Mouse (Mus musculus) heart, embryonic 16.5 days (tissue): ENCODE measurements at regions not wholly inside any gene's neighbourhood (a gene's known extent, or its start where the extent isn't known, plus 50 kb on each side); places are given as distances from the start of the nearest gene placed in this dataset.
"Not testable (repeated sequence)": the region's sequence is repeated elsewhere in the genome, so short reads cannot be mapped to it uniquely, and the experiment has no call there.

ENCODE experiments used
- ATAC-seq: fragments of 200-750 bp; cut with Nextera tagmentation; replicated peaks from 2 replicates; pipeline ENCODE4 v1.8.0; 2017; ENCODE audit warnings: moderate number of reproducible peaks; ENCODE audit not compliant: insufficient read depth, low FRiP score; ENCODE audit errors: extremely low read depth
- H3K27ac ChIP-seq: fragments of 300-500 bp; sonication (generic); 2 replicates; pipeline ENCODE4 v1.5.1; 2014; ENCODE audit warnings: mild to moderate bottlenecking, low read length, control low read depth, moderate library complexity
- H3K27me3 ChIP-seq: fragments of 300-500 bp; sonication (generic); 2 replicates; pipeline ENCODE4 v1.6.1; 2014; ENCODE audit warnings: low read length, mixed read lengths; ENCODE audit not compliant: control insufficient read depth, insufficient read depth
- H3K36me3 ChIP-seq: fragments of 300-500 bp; sonication (generic); 2 replicates; pipeline ENCODE4 v1.6.1; 2014; ENCODE audit not compliant: control insufficient read depth, insufficient read depth
- H3K4me1 ChIP-seq: fragments of 300-500 bp; sonication (generic); 2 replicates; pipeline ENCODE4 v1.6.1; 2014; ENCODE audit warnings: low read length, mixed read lengths; ENCODE audit not compliant: control insufficient read depth, insufficient read depth
- H3K4me2 ChIP-seq: fragments of 300-500 bp; sonication (generic); 2 replicates; pipeline ENCODE4 v1.6.1; 2014; ENCODE audit warnings: low read depth, mild to moderate bottlenecking, control low read depth, low read length
- H3K4me3 ChIP-seq: fragments of 300-500 bp; sonication (generic); 2 replicates; pipeline ENCODE4 v1.5.1; 2014; ENCODE audit warnings: mild to moderate bottlenecking, control low read depth, low read length
- H3K9ac ChIP-seq: fragments of 300-500 bp; sonication (generic); 2 replicates; pipeline ENCODE4 v1.6.1; 2014; ENCODE audit warnings: low read length, control low read depth
- H3K9me3 ChIP-seq: fragments of 300-500 bp; sonication (generic); replicated peaks from 2 replicates; pipeline ENCODE4 v1.6.1; 2016; ENCODE audit warnings: low read length; ENCODE audit not compliant: control insufficient read depth
- WGBS: fragments of 180-500 bp; shearing (Covaris S2); extraction: QIAGEN DNeasy Blood & Tissue Kit; methylation state at CpG from one replicate; pipeline ENCODE4 v1.1.7; 2014; 5-methylcytosine and 5-hydroxymethylcytosine counted together

DNA sequence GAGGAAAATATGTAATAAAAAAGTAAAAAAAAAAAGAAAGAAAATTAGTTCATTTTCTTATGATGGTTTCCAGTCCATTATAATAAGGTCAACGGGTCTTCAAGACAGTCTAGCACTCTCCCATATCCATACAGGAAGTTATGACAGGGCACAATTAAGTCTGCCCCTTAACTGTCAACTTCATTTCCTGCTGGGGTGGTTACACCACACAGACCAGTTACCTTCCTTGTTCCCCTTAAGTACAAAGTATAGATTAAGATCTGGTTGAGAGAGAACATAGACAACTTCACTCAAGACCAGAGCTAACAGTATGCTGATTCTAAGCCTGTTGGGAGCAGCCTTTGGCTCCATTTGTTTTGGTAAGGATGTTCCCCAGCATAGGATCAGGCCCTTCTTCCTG is 855.2 kb upstream of the Olfr1507 start:
- not testable (repeated sequence) for H3K36me3 ChIP-seq, ATAC-seq, H3K9me3 ChIP-seq, H3K9ac ChIP-seq, H3K27me3 ChIP-seq, H3K4me3 ChIP-seq, H3K4me1 ChIP-seq, H3K27ac ChIP-seq, H3K4me2 ChIP-seq
- 46% methylated on average over 1 of the region's 1 CpGs for WGBS

DNA sequence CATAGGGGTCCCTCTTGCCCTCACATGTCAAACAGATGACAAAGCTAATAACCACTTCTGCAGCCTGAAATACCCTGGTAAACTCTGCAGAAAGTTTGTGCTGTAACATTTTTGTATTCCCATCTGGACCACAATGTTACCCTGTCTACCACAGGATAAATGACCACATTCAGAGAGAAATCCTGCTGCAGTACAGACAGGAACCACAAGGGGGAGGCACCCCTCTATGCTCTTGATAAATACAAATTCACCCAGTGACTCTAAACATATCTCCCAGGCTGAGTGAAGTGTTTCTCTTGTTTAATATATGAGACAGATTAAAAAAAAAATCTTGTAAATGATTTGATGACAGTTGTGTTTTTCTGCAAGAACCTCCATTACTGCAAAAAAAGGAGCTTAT is 853.6 kb upstream of the Olfr1507 start:
- H3K4me3 ChIP-seq, H3K9ac ChIP-seq, H3K4me2 ChIP-seq, ATAC-seq, H3K9me3 ChIP-seq, H3K36me3 ChIP-seq, H3K27ac ChIP-seq, H3K4me1 ChIP-seq, H3K27me3 ChIP-seq: not testable (repeated sequence)

- H3K9ac ChIP-seq, H3K27ac ChIP-seq, H3K27me3 ChIP-seq, H3K36me3 ChIP-seq, H3K4me3 ChIP-seq, H3K4me2 ChIP-seq, H3K9me3 ChIP-seq, ATAC-seq, H3K4me1 ChIP-seq: not testable (repeated sequence)
- WGBS: 45% methylated on average over 2 of the region's 2 CpGs
These were observed 850.0 kb upstream of the Olfr1507 start for GRCm38 (mm10) chr14:53345568-53345967.

DNA sequence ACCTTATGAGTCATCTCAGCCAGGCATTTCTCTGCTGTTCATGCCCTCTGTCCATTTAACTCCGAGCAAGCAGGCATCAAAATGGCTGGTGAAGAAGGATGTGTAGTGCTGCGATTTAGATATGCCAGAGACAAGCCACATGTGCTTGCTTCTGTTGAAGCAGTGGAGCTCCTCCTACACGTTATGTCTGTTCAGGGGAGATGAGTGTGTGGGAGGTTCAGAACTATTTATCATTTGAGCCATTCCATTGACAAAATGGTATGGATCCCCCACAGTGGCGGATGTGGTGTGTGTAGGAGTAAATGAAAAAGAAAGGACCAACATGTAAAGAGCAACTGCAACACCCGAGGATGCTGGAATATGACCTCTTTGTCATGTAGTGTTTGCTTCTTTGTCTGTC is 848.3 kb upstream of the Olfr1507 start:
- H3K27me3 ChIP-seq, H3K9ac ChIP-seq, H3K4me1 ChIP-seq, ATAC-seq, H3K9me3 ChIP-seq, H3K27ac ChIP-seq, H3K4me2 ChIP-seq, H3K36me3 ChIP-seq, H3K4me3 ChIP-seq: not testable (repeated sequence)
- 49% methylated on average over 5 of the region's 5 CpGs for WGBS

DNA sequence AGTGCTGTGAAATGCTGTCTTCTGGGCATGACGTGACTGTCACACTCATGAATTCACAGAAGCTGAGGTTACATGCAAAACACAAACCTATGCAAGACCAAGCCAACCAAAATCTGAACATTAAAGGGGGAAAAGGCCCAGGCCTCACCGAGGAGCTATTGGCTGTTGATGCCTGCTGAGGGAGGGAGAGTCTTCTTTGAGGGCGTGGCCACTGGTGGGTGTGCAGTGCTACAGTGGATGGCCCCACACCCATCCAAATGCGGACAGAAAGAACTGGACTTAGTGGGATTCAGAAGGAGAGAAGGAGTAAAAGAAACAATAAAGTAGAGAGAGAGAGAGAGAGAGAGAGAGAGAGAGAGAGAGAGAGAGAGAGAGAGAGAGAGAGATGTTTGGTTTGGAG is 843.6 kb upstream of the Olfr1507 start:
- not testable (repeated sequence) for H3K9me3 ChIP-seq, H3K4me3 ChIP-seq, H3K27ac ChIP-seq, H3K4me1 ChIP-seq, H3K9ac ChIP-seq, H3K27me3 ChIP-seq, H3K36me3 ChIP-seq, ATAC-seq, H3K4me2 ChIP-seq
- 86% methylated on average over 1 of the region's 4 CpGs for WGBS

- not testable (repeated sequence) for H3K9ac ChIP-seq, H3K36me3 ChIP-seq, H3K4me3 ChIP-seq, H3K9me3 ChIP-seq, H3K4me2 ChIP-seq, ATAC-seq, H3K27ac ChIP-seq, H3K4me1 ChIP-seq, H3K27me3 ChIP-seq
- WGBS: 65% methylated on average over 3 of the region's 8 CpGs
These were observed 841.9 kb upstream of the Olfr1507 start for GRCm38 (mm10) chr14:53337446-53337845.

- not testable (repeated sequence) for H3K4me1 ChIP-seq, H3K36me3 ChIP-seq, H3K4me3 ChIP-seq
These were observed 841.2 kb upstream of the Olfr1507 start for GRCm38 (mm10) chr14:53336705-53337104.

GRCm38 (mm10) chr14:53334451-53334850 is 838.9 kb upstream of the Olfr1507 start:
- not testable (repeated sequence) for H3K4me3 ChIP-seq, H3K4me1 ChIP-seq, H3K36me3 ChIP-seq, H3K9me3 ChIP-seq, H3K27ac ChIP-seq, H3K9ac ChIP-seq, H3K4me2 ChIP-seq, H3K27me3 ChIP-seq, ATAC-seq
- no CpG with 5 or more reads among the region's 4 CpGs for WGBS

More at GRCm38 (mm10) chr14:53336705-53337104, 841.2 kb upstream of the Olfr1507 start:
- H3K9me3 ChIP-seq, H3K9ac ChIP-seq, H3K4me2 ChIP-seq, ATAC-seq, H3K27me3 ChIP-seq, H3K27ac ChIP-seq: not testable (repeated sequence)
- WGBS: 0% methylated on average over 1 of the region's 2 CpGs

GRCm38 (mm10) chr14:53331153-53331552 is 835.6 kb upstream of the Olfr1507 start:
- not testable (repeated sequence) for H3K27me3 ChIP-seq, H3K4me3 ChIP-seq, H3K4me2 ChIP-seq, H3K9me3 ChIP-seq, H3K36me3 ChIP-seq, ATAC-seq, H3K9ac ChIP-seq, H3K4me1 ChIP-seq, H3K27ac ChIP-seq

DNA sequence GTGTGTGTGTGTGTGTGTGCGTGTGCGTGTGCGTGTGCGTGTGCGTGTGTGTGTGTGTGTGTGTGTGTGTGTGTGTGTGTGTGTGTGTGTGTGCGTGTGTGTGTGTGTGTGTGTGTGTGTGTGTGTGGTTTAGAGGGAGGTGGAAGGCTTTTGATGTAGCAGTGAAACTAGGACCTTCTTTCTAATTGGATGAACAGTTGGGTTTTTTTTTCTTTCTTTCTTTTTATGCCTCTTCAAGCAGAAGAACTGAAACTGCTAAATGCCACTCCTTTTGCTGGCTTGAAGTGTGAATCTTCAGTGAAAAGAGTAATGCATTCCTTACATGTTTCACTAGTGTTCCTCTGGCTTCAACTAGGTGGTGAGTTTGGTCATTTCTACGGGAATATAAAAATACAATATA is 828.8 kb upstream of the Olfr1507 start:
- not testable (repeated sequence) for H3K9ac ChIP-seq
- no CpG with 5 or more reads among the region's 7 CpGs for WGBS

More for the DNA sequence above, 828.8 kb upstream of the Olfr1507 start:
- not testable (repeated sequence) for ATAC-seq, H3K36me3 ChIP-seq, H3K27me3 ChIP-seq, H3K4me3 ChIP-seq, H3K9me3 ChIP-seq, H3K4me2 ChIP-seq, H3K27ac ChIP-seq, H3K4me1 ChIP-seq
